Mouse (Mus musculus) thymus, postnatal 36 days (tissue): ENCODE results near the gene Akain1.

Experiments
- DNase-seq, 2 experiments: peaks; one replicate each; pipeline ENCODE4 v3.0.0; 2022; ENCODE audit warnings: mixed read lengths in 2 of 2

Akain1 gene

DNA sequence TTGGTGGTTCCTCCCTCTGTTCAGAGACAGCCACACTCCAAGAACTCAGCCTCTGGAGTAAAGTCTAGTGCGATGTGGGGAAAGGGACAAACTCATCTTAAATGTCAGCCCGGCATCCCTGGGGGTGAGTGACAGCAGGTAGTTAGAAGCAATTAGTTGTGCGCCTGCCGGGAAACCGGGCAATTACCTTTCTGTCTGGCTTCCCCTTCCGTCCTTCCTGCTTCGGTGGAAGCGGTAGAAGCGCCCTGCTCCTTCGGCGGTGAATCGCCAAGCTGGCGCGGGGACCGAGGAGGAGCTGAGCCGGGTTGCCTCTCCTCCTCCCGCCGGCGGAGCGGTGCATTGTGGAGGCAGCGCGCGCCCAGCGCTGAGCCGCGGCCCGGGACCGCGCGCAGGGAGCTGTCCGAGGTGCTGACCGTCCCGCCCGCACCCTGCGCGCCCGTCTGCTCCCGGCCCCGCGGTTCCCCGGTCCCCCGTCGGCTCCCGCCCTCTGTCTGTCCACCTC lies at the start of gene Akain1:
Akain1 (plus strand) TSS at position 337 of the 502 bp plus-strand sequence.
- DNase-seq = peak; percentile 57 to 63

- DNase-seq = peak; percentile 33 to 43
These were observed 42.7 kb upstream of the Akain1 start for GRCm38 (mm10) chr17:69396147-69397033.

DNA sequence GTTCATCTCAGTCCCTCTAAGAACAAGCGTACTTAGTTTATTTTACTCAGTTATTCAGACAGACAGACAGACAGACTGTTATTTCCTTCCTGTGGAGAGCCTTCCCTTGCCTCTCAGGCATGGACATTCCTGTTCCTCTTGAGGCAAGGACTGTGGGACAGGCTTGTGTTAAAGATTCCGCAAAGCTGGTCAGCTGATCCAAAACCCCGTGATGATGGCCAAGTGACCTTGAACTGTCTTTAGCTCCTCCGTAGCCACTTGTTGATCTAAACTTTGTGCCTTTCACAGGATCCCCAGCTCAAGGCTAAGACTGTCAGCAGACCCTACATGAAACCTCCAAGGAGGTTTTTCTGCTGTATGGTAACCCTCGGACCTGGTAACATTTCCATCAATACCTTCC lies 42.0 kb upstream of the Akain1 start:
- no peak for DNase-seq

GRCm38 (mm10) chr17:69398092-69398491 lies 41.0 kb upstream of the Akain1 start:
- DNase-seq = no peak

GRCm38 (mm10) chr17:69401146-69401545 lies 38.0 kb upstream of the Akain1 start:
- no peak for DNase-seq

DNA sequence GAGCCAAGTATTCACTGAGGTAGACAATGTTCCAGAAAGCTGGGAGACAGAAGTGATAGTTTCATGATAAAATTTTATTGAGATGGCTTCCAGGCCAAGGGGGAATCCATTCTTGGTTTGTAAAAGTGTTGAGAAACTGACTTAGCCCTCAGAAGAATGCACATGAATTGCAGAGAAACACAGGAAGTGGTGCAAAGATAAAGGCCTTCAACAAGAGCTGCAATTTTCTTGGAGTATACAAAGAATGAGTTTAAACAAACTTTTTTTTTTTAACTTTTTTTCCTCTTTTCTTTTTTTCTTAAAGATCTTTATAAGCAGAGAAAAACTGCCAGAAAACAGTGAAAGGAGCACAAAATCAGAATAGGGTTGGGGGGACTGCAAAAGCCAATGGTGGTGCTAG lies 23.0 kb upstream of the Akain1 start:
- DNase-seq = no peak

- peak; percentile 91 to 92 for DNase-seq
These were observed 22.0 kb upstream of the Akain1 start for GRCm38 (mm10) chr17:69416920-69417661.

DNA sequence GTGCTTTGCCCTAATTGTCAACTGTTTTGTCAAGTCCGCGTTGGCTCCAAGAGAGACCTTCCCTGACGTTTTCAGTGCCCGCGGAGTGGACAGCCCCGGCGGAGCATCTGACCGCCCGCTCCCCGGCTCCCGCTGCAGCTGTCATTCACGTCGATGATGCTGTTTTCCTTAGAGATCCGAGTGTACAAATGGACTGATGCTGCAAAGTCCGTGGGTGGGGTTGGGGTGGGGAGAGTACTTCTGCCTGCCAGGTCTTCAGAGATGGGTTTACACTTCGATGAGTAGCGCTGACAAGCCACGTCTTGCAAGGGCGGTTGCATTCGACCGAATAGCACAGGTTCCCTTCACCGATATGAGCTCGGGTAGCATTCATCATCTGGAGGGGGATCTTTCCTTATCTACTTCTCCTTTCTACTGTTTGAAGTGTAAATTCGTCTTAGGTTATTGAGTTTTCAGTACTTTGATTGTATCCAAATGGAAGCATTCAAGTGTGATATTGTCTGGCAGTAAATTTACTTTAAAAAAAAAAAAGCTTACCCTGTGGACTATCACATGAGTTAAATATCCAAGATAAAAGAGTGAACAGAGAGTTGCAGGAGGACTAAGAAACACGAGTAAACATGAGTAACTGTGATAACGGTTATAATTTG lies 21.3 kb upstream of the Akain1 start:
- DNase-seq = no peak

- no peak for DNase-seq
These were observed 17.5 kb upstream of the Akain1 start for GRCm38 (mm10) chr17:69421592-69421991.

GRCm38 (mm10) chr17:69437836-69438235 lies 1.3 kb upstream of the Akain1 start:
- no peak for DNase-seq

DNA sequence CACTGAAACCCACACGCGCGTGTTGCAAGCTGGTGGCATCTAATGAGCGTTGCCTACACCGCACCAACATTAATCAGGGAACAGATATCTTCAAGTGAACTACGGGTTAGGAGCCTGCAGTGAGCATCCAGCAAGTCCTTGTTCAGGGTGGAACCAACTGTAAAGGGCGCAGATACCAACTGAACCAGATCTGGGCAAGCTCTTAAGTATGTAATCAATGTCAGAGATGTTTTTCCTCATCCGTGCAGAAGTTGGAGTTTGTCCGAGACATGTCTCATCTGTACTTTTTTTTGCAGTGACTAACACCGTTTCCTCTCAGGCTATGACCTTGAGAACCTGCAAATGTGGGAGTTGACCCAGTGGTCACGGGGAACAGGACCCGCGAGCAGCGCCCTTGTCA lies 640 bp upstream of the Akain1 start:
- no peak for DNase-seq

GRCm38 (mm10) chr17:69439571-69440480 lies 700 bp downstream of the Akain1 start:
- peak in 1 of 2 experiments; percentile 16 for DNase-seq

- no peak for DNase-seq
These were observed 1.9 kb downstream of the Akain1 start for GRCm38 (mm10) chr17:69441041-69441440.

- DNase-seq = no peak
These were observed 9.6 kb downstream of the Akain1 start for GRCm38 (mm10) chr17:69448679-69449078.

GRCm38 (mm10) chr17:69461680-69462079 lies 22.6 kb downstream of the Akain1 start:
- no peak for DNase-seq

DNA sequence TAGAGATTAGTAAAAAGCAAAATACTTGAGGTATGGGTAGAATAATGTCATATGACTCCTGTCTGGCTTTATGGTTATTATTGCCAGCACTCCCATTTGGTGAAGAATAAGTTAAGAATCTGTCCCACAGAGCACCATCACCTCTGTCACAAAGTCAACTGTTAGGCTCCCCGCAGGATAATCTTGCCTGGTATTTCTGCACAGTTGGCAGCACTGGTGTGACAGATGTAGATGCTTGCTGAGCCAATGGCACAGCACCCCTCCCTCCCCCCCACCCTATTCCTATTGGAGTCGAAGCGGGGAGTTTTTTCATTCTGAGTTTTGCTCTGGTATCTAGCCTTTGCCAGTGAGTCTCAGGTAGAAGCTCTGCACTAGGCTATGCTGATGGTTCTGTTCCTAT lies 23.9 kb downstream of the Akain1 start:
- no peak for DNase-seq

- DNase-seq = no peak
These were observed 32.0 kb downstream of the Akain1 start for GRCm38 (mm10) chr17:69471171-69471570.

GRCm38 (mm10) chr17:69472401-69472800 lies 33.3 kb downstream of the Akain1 start:
- DNase-seq = no peak

DNA sequence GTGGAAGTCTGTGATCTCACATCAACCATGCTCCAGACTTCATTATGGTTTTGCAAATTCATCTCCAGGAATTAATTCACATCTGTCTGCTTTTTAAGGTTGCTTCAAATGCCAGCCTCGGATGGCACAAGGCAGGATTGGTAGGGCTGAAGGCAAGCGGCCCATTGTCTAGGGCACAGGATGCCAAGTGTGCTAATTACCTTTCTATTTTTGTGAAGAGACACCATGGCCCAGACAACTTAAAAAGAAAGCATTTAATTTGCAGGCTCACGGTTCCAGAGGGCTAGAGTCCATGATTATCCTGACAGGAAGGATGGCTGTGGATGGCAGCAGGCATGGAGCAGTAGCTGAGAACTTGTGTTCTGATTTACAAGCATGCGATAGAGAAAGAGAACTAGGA lies 35.0 kb downstream of the Akain1 start:
- no peak for DNase-seq

- peak; percentile 38 to 54 for DNase-seq
These were observed 36.3 kb downstream of the Akain1 start for GRCm38 (mm10) chr17:69475423-69475822.

DNA sequence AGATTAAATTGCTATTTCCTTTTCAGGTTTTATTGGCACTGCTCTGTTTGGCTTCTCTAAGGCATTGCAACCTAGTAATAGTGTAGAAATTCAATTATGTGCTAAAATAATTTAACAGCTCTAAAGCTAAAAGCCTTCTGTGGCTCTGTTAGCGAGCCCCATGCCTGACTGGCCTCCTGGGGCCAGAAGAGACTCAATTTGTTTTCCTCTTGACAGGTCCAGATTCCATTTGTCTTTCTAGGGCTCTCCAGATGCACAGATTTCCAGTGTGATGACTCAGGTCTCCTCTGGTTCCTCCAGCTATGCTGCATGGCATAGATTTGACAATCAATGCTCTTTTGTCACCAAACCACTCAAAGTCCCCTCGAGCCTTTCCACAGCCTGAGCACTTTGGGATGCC lies 38.4 kb downstream of the Akain1 start:
- DNase-seq = no peak

DNA sequence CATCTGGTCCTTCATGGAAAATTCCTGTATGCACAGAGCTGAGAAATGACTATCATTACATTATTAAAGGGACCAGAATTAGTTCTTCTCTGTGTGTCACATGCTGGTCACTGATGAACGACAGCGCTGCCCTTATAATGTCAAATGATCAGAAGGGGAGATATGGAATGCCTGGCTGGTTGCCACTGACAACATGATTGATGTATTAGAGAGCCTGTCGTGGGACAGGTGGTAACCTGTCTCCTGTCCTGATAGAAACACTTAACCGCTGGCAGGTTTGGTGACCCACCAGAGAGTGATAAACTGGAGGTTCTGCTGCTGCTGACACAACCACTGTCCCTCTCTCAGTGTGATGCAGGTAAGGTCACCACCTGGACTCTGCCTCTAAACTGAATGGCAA lies 40.1 kb downstream of the Akain1 start:
- DNase-seq = no peak
